Comparison of ENCODE assay signal across 16 mouse cellular contexts in genomic region chr13:30738310-30738840, GRCm38 (mm10). TPM values are rescaled to one million over a fixed set of nuclear protein-coding genes. Genes with fewer than 3 reads are reported as not detected.
"Had no signal": no experiment of that assay in that cellular context is flagged by ENCODE, and none has a peak within 500 bp of the region (broad histone marks: within the 10 kb centered on the region; RNA-seq: fewer than 3 reads in every experiment).

No protein-coding gene starts in this region.

- H3K9me3 ChIP-seq: limb, embryonic 12.5 days; liver, embryonic 13.5 days; lung, embryonic 15.5 days; midbrain, embryonic 15.5 days; neural tube, embryonic 15.5 days had no signal

- H3K4me1 ChIP-seq: limb, embryonic 12.5 days; liver, embryonic 13.5 days; lung, embryonic 15.5 days; midbrain, embryonic 15.5 days; neural tube, embryonic 15.5 days had no signal

- H3K27ac ChIP-seq: limb, embryonic 12.5 days; liver, embryonic 13.5 days; lung, embryonic 15.5 days; midbrain, embryonic 15.5 days; neural tube, embryonic 15.5 days; stomach, postnatal 0 days had no signal

- DNase-seq: kidney, adult 2 months; kidney, postnatal 25 days; layer of hippocampus, adult 9-11 months; layer of hippocampus, postnatal 36 days; liver; liver, embryonic 13.5 days; liver, postnatal 0 days; lung, postnatal 14 days; thymus, postnatal 14 days had no signal

- H3K4me2 ChIP-seq: limb, embryonic 12.5 days; liver, embryonic 13.5 days; lung, embryonic 15.5 days; midbrain, embryonic 11.5 days; midbrain, embryonic 15.5 days; neural tube, embryonic 15.5 days had no signal

- H3K4me3 ChIP-seq: limb, embryonic 12.5 days; liver, embryonic 13.5 days; lung, embryonic 15.5 days; midbrain, embryonic 15.5 days; neural tube, embryonic 15.5 days had no signal

- H3K9ac ChIP-seq: limb, embryonic 12.5 days; liver, embryonic 13.5 days; liver, postnatal 0 days; lung, embryonic 15.5 days; midbrain, embryonic 15.5 days; neural tube, embryonic 15.5 days had no signal

- H3K36me3 ChIP-seq: limb, embryonic 12.5 days; liver, embryonic 13.5 days; lung, embryonic 15.5 days; midbrain, embryonic 15.5 days; neural tube, embryonic 15.5 days had no signal

- H3K27me3 ChIP-seq: limb, embryonic 12.5 days; liver, embryonic 13.5 days; lung, embryonic 15.5 days; midbrain, embryonic 15.5 days; neural tube, embryonic 15.5 days had no signal

- ATAC-seq: liver, postnatal 0 days; midbrain, embryonic 15.5 days had no signal

RNA-seq across cellular contexts. Expression of gene Irf4, which starts 10.7 kb away (rescaled TPM):
- polyA plus RNA-seq: limb, embryonic 12.5 days; neural tube, embryonic 11.5 days had no signal
